Mouse (Mus musculus) olfactory bulb, adult 2 months (tissue): ENCODE measurements at regions not wholly inside any gene's neighbourhood (a gene's known extent, or its start where the extent isn't known, plus 50 kb on each side); places are given as distances from the start of the nearest gene placed in this dataset.

Source experiments
- H3K27ac ChIP-seq: fragments of 200-500 bp; 2 replicates; pipeline ENCODE4 v1.5.1; 2012; ENCODE audit warnings: low read depth, low read length; ENCODE audit not compliant: insufficient read depth
- H3K4me1 ChIP-seq: fragments of 200-500 bp; 2 replicates; pipeline ENCODE4 v1.6.1; 2012; ENCODE audit warnings: low read length; ENCODE audit not compliant: control insufficient read depth, insufficient read depth
- H3K4me3 ChIP-seq: fragments of 200-500 bp; 2 replicates; pipeline ENCODE4 v1.5.1; 2012; ENCODE audit warnings: mild to moderate bottlenecking, low read depth, low read length, moderate library complexity; ENCODE audit not compliant: insufficient read depth
- CTCF ChIP-seq: fragments of 200-500 bp; IDR thresholded peaks from 2 replicates; pipeline ENCODE4 v1.5.1; 2012; ENCODE audit warnings: low read depth, mild to moderate bottlenecking, low read length, moderate library complexity; ENCODE audit not compliant: insufficient read depth
- POLR2A ChIP-seq: fragments of 200-500 bp; IDR thresholded peaks from 2 replicates; pipeline ENCODE4 v1.6.1; 2012; ENCODE audit warnings: mild to moderate bottlenecking, low read depth, low read length, moderate library complexity; ENCODE audit not compliant: insufficient read depth
- WGBS: fragments of 180-500 bp; shearing (Covaris S2); methylation state at CpG from one replicate; pipeline ENCODE4 v1.1.7; 2018; 5-methylcytosine and 5-hydroxymethylcytosine counted together

DNA sequence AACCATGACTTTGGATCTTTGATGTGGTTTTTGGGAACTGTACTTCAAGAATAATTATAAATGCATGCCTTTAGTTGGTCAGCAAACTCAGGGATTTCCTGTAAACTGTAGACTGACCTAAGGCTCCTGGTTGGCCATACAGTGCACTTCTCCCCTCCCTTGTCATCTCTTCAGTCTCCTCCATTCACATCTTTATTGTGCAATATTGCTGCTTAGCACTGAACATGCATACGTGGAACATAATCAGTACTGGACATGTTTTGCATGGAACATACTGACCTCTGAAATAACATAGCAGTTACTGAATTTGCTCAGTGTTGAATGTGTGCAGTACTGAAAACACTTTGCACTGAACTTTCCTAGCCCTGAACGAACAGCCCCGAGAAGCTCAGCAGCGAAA, 55.4 kb upstream of the Rgs4 start:
- no peaks in the 10 kb centered on the region for H3K4me1 ChIP-seq
- TF ChIP-seq POLR2A (no peak), CTCF (no peak)
- no peak overlapping the region for H3K4me3 ChIP-seq
- H3K27ac ChIP-seq: no peak overlapping the region
- WGBS: 85% methylated on average over 4 of the region's 4 CpGs

DNA sequence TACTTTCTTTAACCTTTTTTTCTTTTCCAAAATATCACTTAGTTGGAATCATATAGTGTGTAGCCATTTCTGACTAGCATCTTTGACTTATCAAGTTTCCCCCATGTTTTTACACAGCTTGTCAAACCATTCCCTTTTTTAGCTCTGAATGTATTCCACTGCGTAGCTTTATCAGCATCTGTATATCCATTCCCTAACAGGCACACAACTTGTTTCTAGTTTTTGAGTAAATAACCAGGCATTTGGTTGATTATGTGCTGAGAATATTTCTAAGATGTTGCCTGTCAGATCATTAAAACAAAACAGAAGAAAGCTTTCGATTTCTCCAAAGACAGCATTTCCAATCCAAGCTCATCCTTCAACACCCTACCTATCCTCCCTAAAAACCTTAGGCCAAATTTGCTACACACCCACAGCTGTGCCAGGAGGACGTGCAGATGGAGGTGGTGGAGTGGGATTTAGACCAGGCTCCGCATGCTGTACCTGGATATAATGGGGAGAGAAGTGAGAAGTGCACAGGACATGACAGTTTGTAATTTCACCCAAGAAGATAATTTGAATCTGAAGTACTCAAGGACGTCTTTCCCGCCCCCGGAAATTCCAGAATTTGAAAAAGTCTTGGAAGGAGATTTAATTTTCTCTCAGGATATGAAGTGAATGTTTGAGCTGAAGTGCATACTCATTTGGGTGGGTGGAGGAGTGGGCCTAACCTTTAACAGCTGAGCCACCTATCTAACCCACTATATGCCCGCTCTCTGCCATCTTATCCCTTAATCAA, 54.8 kb upstream of the Rgs4 start:
- WGBS: 87% methylated on average over 8 of the region's 8 CpGs
- Histone ChIP-seq H3K27ac (no peak overlapping the region), H3K4me3 (no peak overlapping the region)

More for the DNA sequence above, 54.8 kb upstream of the Rgs4 start:
- H3K4me1 ChIP-seq: no peaks in the 10 kb centered on the region
- TF ChIP-seq CTCF (no peak), POLR2A (no peak)
